Mouse (Mus musculus): ENCODE data around the gene Srrm2.

DNA sequence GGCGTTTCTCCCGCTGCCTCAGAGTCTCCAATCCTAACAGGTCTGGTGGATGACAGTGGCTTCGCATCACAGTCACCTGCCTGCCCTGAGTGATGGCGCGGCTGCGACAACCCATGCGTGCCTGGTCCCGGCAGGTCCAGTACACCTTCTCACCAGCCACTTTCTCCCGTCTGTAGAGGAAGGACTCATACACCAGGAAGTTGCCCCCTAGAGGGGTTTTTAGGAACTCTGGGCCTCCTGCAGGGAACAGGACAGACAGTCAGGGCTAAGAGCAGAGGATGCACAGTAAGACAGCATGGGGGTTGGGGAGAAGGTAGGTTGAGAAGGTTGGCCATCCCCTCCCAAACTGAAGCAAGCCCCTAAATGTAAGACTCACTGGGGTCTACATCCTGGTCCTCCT lies 30.1 kb upstream of the Srrm2 start:
- TF ChIP-seq POLR2A (IDR thresholded peaks at IDR 0.05; ENCODE audit: control insufficient read depth, low read depth, low read length) (no peak), CTCF (IDR thresholded peaks at IDR 0.05; ENCODE audit: control insufficient read depth, insufficient read depth, insufficient replicate concordance, low read depth, low read length) (no peak)
